ENCODE assay signal across 9 mouse cellular contexts in genomic region chr11:98296277-98296676, GRCm38 (mm10). TPM values are rescaled to one million over a fixed set of nuclear protein-coding genes. Genes with fewer than 3 reads are reported as not detected.
DNase-seq lines count a peak whose midpoint lies in the region; ATAC-seq and TF ChIP-seq lines count a peak whose summit lies in the region.
"Had no signal": no experiment of that assay in that cellular context is flagged by ENCODE, and none has a peak within 500 bp of the region (broad histone marks: within the 10 kb centered on the region; RNA-seq: fewer than 3 reads in every experiment).

No protein-coding gene starts in this region.

- no peak for TF ChIP-seq EP300 in stomach, postnatal 0 days (optimal IDR thresholded peaks at IDR 0.05)

- peak; percentile 73; the same call in 1 of the 2 replicates for TF ChIP-seq CTCF in thymus, adult 2 months (IDR thresholded peaks at IDR 0.05; ENCODE audit: borderline replicate concordance, control insufficient read depth, extremely low read depth, insufficient read depth, low read length, poor library complexity)
- TF ChIP-seq CTCF in stomach, postnatal 0 days (IDR thresholded peaks at IDR 0.05; ENCODE audit: low read depth), result peak; percentile 70

- H3K9ac ChIP-seq in hindbrain, embryonic 14.5 days, result no peak overlapping the region
- no peak overlapping the region for H3K9ac ChIP-seq in stomach, postnatal 0 days (ENCODE audit: low read length)

- DNase-seq in cerebellum, adult 11-12 months, result peak; percentile 54
- DNase-seq in cerebellum, postnatal 36 days, result no peak
- peak; percentile 14 for DNase-seq in thymus, adult 2 months
- DNase-seq in thymus, adult 18-20 months, result no peak
- DNase-seq in hindbrain, embryonic 14.5 days (ENCODE audit: low spot score), result peak; percentile 70
- peak; percentile 47 for DNase-seq in lung, postnatal 10 days
- no peak for DNase-seq in stomach, postnatal 0 days (ENCODE audit: low spot score)
- DNase-seq in spleen, postnatal 14 days (ENCODE audit: low spot score in 2 of 2), result no peak

- 0 out of 2 replicates have a peak overlapping the region, but pooled peaks have one; percentile 2 for H3K4me2 ChIP-seq in hindbrain, embryonic 14.5 days (replicated peaks)
- no peak overlapping the region for H3K4me2 ChIP-seq in stomach, postnatal 0 days (replicated peaks; ENCODE audit: low read depth)

- H3K9me3 ChIP-seq in hindbrain, embryonic 14.5 days (ENCODE audit: control insufficient read depth, low read length), result no peaks in the 10 kb centered on the region
- no peaks in the 10 kb centered on the region for H3K9me3 ChIP-seq in stomach, postnatal 0 days (ENCODE audit: control insufficient read depth, low read length)

- ATAC-seq in hindbrain, embryonic 14.5 days (ENCODE audit: low FRiP score), result no peak
- no peak for ATAC-seq in stomach, postnatal 0 days (ENCODE audit: low FRiP score, low TSS enrichment)

- peaks cover 17% of the 10 kb centered on the region for H3K27me3 ChIP-seq in thymus, adult 2 months (ENCODE audit: control insufficient read depth, insufficient read depth, low read length)
- H3K27me3 ChIP-seq in hindbrain, embryonic 14.5 days (ENCODE audit: control insufficient read depth, insufficient read depth, low read length), result no peaks in the 10 kb centered on the region
- H3K27me3 ChIP-seq in stomach, postnatal 0 days (ENCODE audit: control insufficient read depth, insufficient read depth, low read length), result no peaks in the 10 kb centered on the region

- H3K4me3 ChIP-seq in thymus, adult 2 months (ENCODE audit: control insufficient read depth, insufficient read depth, low read length), result no peak overlapping the region
- H3K4me3 ChIP-seq in hindbrain, embryonic 14.5 days (replicated peaks; ENCODE audit: low read length), result no peak overlapping the region
- no peak overlapping the region for H3K4me3 ChIP-seq in stomach, postnatal 0 days (ENCODE audit: low read depth, low read length)

- no peak overlapping the region for H3K27ac ChIP-seq in thymus, adult 2 months (ENCODE audit: control insufficient read depth, insufficient read depth, low read length)
- 0 out of 2 replicates have a peak overlapping the region, but pooled peaks have one; percentile 14 for H3K27ac ChIP-seq in hindbrain, embryonic 14.5 days
- no peak overlapping the region for H3K27ac ChIP-seq in stomach, postnatal 0 days (replicated peaks)

- 21% methylated on average over 5 of the region's 5 CpGs for WGBS in thymus, adult 2 months
- 6% methylated on average over 4 of the region's 5 CpGs for WGBS in hindbrain, embryonic 14.5 days
- 7% methylated on average over 5 of the region's 5 CpGs for WGBS in stomach, postnatal 0 days

- H3K4me1 ChIP-seq in thymus, adult 2 months (replicated peaks; ENCODE audit: control insufficient read depth, insufficient read depth, low read length), result no peaks in the 10 kb centered on the region; the same call in 1 of the 2 replicates
- H3K4me1 ChIP-seq in hindbrain, embryonic 14.5 days (replicated peaks; ENCODE audit: control insufficient read depth, insufficient read depth, low read length), result peaks cover 32% of the 10 kb centered on the region
- H3K4me1 ChIP-seq in stomach, postnatal 0 days (replicated peaks; ENCODE audit: control insufficient read depth, insufficient read depth), result no peaks in the 10 kb centered on the region

- TF ChIP-seq POLR2A in thymus, adult 2 months (IDR thresholded peaks at IDR 0.05; ENCODE audit: control insufficient read depth, extremely low read depth, insufficient read depth, low read length, poor library complexity), result no peak

- H3K36me3 ChIP-seq in thymus, adult 2 months (ENCODE audit: control insufficient read depth, insufficient read depth, low read length), result no peaks in the 10 kb centered on the region
- no peaks in the 10 kb centered on the region for H3K36me3 ChIP-seq in hindbrain, embryonic 14.5 days (replicated peaks; ENCODE audit: control insufficient read depth, insufficient read depth)
- no peaks in the 10 kb centered on the region for H3K36me3 ChIP-seq in stomach, postnatal 0 days (ENCODE audit: control insufficient read depth, insufficient read depth, low read length)

RNA-seq across cellular contexts. Expression of gene Neurod2, which starts 33.2 kb away (rescaled TPM):
- polyA plus RNA-seq in thymus, adult 2 months (2012; rRNA removed), result 0.12 and 0.22 TPM in 2 replicates
- 21.7 and 25.5 TPM in 2 replicates for polyA plus RNA-seq in hindbrain, embryonic 14.5 days (2014; fragmentation: Nextera tagmentation; extraction: Ambion mirVana)
- 0.02 and 0.08 TPM in 2 replicates for polyA plus RNA-seq in stomach, postnatal 0 days (2015; fragmentation: Nextera tagmentation; extraction: Ambion mirVana)
- polyA plus RNA-seq: gonadal fat pad, adult 2 months had no signal

RNA-seq across cellular contexts. Expression of gene Ppp1r1b, which starts 51.9 kb away (rescaled TPM):
- 5.9 and 11.5 TPM in 2 replicates for polyA plus RNA-seq in thymus, adult 2 months (2012; rRNA removed)
- polyA plus RNA-seq in hindbrain, embryonic 14.5 days (2014; fragmentation: Nextera tagmentation; extraction: Ambion mirVana), result 3.0 and 3.3 TPM in 2 replicates
- polyA plus RNA-seq in stomach, postnatal 0 days (2015; fragmentation: Nextera tagmentation; extraction: Ambion mirVana), result 6.9 and 7.0 TPM in 2 replicates

Comparison
In these comparisons a context has a peak if more than half of its experiments do, and no peak if none do; other contexts are left out.
1. DNase-seq: peak in cerebellum, adult 11-12 months (single experiment), thymus, adult 2 months (single experiment), hindbrain, embryonic 14.5 days (single experiment) and lung, postnatal 10 days (single experiment); none in cerebellum, postnatal 36 days (0 of 2), thymus, adult 18-20 months (0 of 2), stomach, postnatal 0 days (single experiment) and spleen, postnatal 14 days (0 of 2).
2. RNA of gene Neurod2, which starts 33.2 kb away (polyA plus RNA-seq): 21.7 to 25.5 TPM in hindbrain, embryonic 14.5 days; 0.12 to 0.22 TPM in thymus, adult 2 months and 0.02 to 0.08 TPM in stomach, postnatal 0 days; every median in the first group is over 10 times any median in the second.